Mouse (Mus musculus) forebrain, embryonic 14.5 days (tissue): ENCODE results near the gene Cmpk1. TPM values are rescaled to one million over a fixed set of nuclear protein-coding genes. Genes with fewer than 3 reads are reported as not detected.
"Not testable (repeated sequence)": the region's sequence is repeated elsewhere in the genome, so short reads cannot be mapped to it uniquely, and the experiment has no call there.

Source experiments
- ATAC-seq: fragments of 200-750 bp; cut with Nextera tagmentation; 2 replicates; pipeline ENCODE4 v1.8.0; 2017; ENCODE audit warnings: mild to moderate bottlenecking, moderate library complexity
- DNase-seq: peaks from one replicate; pipeline ENCODE4 v3.0.0-alpha.2; 2015; ENCODE audit warnings: low spot score
- H3K27ac ChIP-seq: fragments of 300-500 bp; sonication (generic); 2 replicates; pipeline ENCODE4 v1.5.1; 2014; ENCODE audit warnings: low read depth, mild to moderate bottlenecking, control low read depth, low read length, moderate library complexity
- H3K27me3 ChIP-seq: fragments of 300-500 bp; sonication (generic); replicated peaks from 2 replicates; pipeline ENCODE4 v1.6.1; 2014; ENCODE audit warnings: low read length, control low read depth, mixed read lengths; ENCODE audit not compliant: control insufficient read depth, insufficient read depth
- H3K36me3 ChIP-seq: fragments of 300-500 bp; sonication (generic); 2 replicates; pipeline ENCODE4 v1.6.1; 2014; ENCODE audit warnings: low read length, control low read depth; ENCODE audit not compliant: control insufficient read depth, insufficient read depth
- H3K4me1 ChIP-seq: fragments of 300-500 bp; sonication (generic); 2 replicates; pipeline ENCODE4 v1.6.1; 2014; ENCODE audit warnings: antibody characterized with exemption, low read length, control low read depth; ENCODE audit not compliant: control insufficient read depth, insufficient read depth
- H3K4me2 ChIP-seq: fragments of 300-500 bp; sonication (generic); 2 replicates; pipeline ENCODE4 v1.6.1; 2014; ENCODE audit warnings: mild to moderate bottlenecking, control low read depth, low read length
- H3K4me3 ChIP-seq: fragments of 300-500 bp; sonication (generic); 2 replicates; pipeline ENCODE4 v1.5.1; 2014; ENCODE audit warnings: low read depth, low read length, control low read depth
- H3K9ac ChIP-seq: fragments of 300-500 bp; sonication (generic); 2 replicates; pipeline ENCODE4 v1.6.1; 2014; ENCODE audit warnings: mild to moderate bottlenecking, low read length, control low read depth, moderate library complexity
- H3K9me3 ChIP-seq: fragments of 300-500 bp; sonication (generic); replicated peaks from 2 replicates; pipeline ENCODE4 v1.6.1; 2016; ENCODE audit warnings: low read length, control low read depth, mixed read lengths; ENCODE audit not compliant: control insufficient read depth
- WGBS: fragments of 180-500 bp; shearing (Covaris S2); extraction: QIAGEN DNeasy Blood & Tissue Kit; methylation state at CpG from one replicate; pipeline ENCODE4 v1.1.7; 2014; 5-methylcytosine and 5-hydroxymethylcytosine counted together
- polyA plus RNA-seq: library from polyadenylated mRNA; unstranded; fragments of >200 nt; fragmentation: Nextera tagmentation; extraction: Ambion mirVana; gene quantifications from 2 replicates; pipeline ENCODE4 v1.2.1, GENCODE M21; 2014

Gene Cmpk1
- polyA plus RNA-seq, 1 experiment from 2014 or later: 165 TPM

DNA sequence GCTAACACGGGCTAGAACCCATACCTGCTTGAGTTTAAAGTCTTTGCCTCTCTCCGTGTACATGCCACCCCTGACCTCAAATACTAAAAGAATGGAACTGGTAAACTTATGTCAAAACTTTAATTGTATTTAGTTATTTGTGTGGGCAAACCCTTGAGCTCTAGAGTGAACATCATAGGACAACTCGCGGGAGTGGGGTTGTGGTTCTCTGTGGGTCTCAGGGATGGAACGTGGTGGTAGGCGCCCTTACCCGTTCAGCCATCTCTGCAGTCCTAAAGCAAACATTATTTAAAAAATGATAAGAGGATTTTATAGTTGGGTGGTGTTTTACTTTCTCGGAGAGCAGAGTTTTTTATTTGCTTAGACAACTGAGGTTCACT lies 840 bp downstream of the Cmpk1 start:
- DNase-seq: peak; percentile 42
- Histone ChIP-seq H3K36me3 (peaks cover 3% of the 10 kb centered on the region; the same call in 1 of the 2 replicates), H3K4me2 (peak overlapping the region; percentile 79), H3K4me3 (peak overlapping the region; percentile 75), H3K27me3 (no peaks in the 10 kb centered on the region), H3K9ac (peak overlapping the region; percentile 95), H3K27ac (peak overlapping the region; percentile 100), H3K9me3 (no peaks in the 10 kb centered on the region), H3K4me1 (peaks cover 22% of the 10 kb centered on the region; the same call in 1 of the 2 replicates)
- ATAC-seq: peak; percentile 35
- 3% methylated on average over 8 of the region's 8 CpGs for WGBS

DNA sequence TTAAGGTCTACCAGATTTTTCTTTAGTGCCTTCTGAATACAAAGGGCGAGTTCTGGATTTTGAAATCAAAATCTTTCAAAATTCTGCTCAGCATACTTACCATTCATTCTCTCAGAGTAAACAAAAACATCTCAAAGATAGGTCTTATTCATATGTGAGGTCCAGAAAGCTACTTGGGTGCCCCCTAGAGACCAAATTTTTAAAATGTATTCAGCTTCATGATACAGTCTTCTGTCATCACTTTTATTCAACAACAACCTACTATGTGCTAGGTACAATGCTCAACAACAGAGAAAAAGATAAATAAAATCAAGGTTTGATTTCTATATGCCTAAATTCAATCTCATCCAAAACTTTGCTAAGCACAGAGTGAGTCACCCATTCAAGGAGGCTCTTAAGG lies 4.0 kb downstream of the Cmpk1 start:
- WGBS: 84% methylated on average over 1 of the region's 1 CpGs
- Histone ChIP-seq H3K4me3 (no peak overlapping the region), H3K27me3 (no peaks in the 10 kb centered on the region), H3K27ac (no peak overlapping the region), H3K4me1 (peaks cover 22% of the 10 kb centered on the region; the same call in 1 of the 2 replicates), H3K9ac (no peak overlapping the region), H3K4me2 (no peak overlapping the region), H3K9me3 (no peaks in the 10 kb centered on the region), H3K36me3 (peaks cover 3% of the 10 kb centered on the region; the same call in 1 of the 2 replicates)
- DNase-seq (peak; percentile 19), ATAC-seq (no peak)

DNA sequence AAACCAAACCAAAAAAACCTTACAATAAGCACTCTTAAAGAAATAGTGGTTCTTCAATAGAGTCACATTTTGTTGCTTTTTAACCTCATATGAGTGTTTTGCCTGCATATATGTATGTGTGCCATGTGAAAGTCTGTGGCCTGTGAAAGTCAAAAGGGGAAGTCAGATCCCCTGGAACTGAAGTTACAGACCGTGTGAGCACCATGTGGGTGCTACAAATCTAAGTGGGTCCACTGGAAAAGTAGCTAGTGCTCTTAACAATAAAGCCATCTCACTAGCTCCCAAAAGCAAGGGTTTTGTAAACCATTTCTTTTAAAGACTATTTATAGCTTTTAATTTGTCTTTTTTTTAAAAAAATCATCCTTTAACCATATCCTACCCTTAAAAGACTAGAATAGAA lies 4.4 kb downstream of the Cmpk1 start:
- Histone ChIP-seq H3K36me3 (peaks cover 3% of the 10 kb centered on the region; the same call in 1 of the 2 replicates), H3K4me2 (no peak overlapping the region), H3K27ac (no peak overlapping the region), H3K4me1 (peaks cover 19% of the 10 kb centered on the region; the same call in 1 of the 2 replicates), H3K9me3 (no peaks in the 10 kb centered on the region), H3K9ac (no peak overlapping the region), H3K4me3 (no peak overlapping the region), H3K27me3 (no peaks in the 10 kb centered on the region)
- 95% methylated on average over 1 of the region's 1 CpGs for WGBS
- DNase-seq: no peak
- ATAC-seq: no peak

DNA sequence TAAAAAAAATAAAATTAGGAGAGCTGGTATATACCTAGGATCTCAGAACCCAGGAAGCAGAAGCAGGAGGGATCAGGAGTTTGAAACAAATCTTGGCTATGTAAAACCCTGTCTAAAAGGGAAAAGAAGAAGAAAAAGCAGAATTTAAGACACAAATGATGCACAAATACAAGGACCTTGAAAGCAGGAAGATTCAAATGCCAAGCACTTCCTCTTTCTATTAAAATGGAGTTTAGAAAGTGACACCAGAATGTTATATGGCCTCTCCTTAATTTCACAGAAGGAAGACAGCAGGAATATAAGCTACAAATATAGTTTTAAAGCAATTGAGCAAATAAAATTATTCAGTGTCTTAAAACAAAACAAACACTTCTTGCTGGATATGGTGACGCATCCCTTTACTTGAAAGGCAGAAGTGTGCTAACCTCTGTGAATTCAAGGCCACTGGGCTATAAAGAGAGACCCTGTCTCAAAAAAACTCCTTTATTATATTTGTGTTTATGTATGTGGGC lies 13.8 kb downstream of the Cmpk1 start:
- Histone ChIP-seq H3K9ac (no peak overlapping the region), H3K9me3 (no peaks in the 10 kb centered on the region), H3K27me3 (no peaks in the 10 kb centered on the region), H3K4me3 (no peak overlapping the region), H3K27ac (no peak overlapping the region), H3K4me1 (no peaks in the 10 kb centered on the region), H3K4me2 (no peak overlapping the region), H3K36me3 (peaks cover 7% of the 10 kb centered on the region; the same call in 1 of the 2 replicates)
- WGBS: 85% methylated on average over 1 of the region's 1 CpGs
- no peak for DNase-seq
- ATAC-seq: no peak

DNA sequence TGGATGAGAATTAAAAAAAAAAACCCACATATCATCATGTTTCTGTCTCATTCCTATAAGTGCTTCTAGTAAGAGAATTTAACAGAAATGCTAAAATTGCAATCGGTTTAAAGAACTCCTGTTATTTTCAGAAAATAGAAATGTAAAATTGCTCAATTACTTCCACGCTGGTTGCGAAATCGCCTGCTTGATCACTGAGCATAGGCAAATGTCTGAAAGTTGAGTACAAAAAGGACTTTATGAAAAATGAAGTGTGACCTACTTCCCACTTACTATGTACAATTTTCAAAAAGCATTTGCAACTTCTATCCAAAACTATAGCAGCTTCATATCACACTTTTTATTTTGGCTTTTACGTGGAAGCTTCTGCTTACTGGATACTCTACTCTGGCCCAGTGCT lies 16.3 kb downstream of the Cmpk1 start:
- no peaks in the 10 kb centered on the region for H3K9me3 ChIP-seq
- no peaks in the 10 kb centered on the region for H3K4me1 ChIP-seq
- H3K9ac ChIP-seq: no peak overlapping the region
- 95% methylated on average over 5 of the region's 5 CpGs for WGBS
- no peak overlapping the region for H3K4me2 ChIP-seq
- peaks cover 33% of the 10 kb centered on the region for H3K36me3 ChIP-seq
- ATAC-seq (no peak), DNase-seq (no peak)
- H3K27me3 ChIP-seq: no peaks in the 10 kb centered on the region
- no peak overlapping the region for H3K27ac ChIP-seq
- no peak overlapping the region for H3K4me3 ChIP-seq

DNA sequence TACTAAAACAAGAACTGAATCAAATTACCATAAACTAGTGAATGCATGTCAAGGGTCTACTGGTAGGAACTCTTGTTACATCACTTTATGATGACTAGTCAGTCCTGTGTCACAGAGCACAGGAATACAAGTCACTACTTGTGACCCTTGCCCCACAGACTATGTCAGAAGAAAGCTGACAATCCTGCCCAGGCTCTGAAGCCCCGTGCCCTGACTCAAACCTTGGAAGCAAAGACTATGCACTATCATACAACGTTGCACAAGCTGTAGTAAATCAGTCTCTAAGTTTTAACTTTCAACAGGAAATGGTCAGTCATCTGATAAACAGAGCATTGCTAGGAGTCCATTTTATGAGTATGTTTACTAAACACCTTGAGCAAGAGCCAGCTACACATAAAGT lies 26.2 kb downstream of the Cmpk1 start:
- DNase-seq, ATAC-seq: not testable (repeated sequence)
- H3K36me3 ChIP-seq: peaks cover 30% of the 10 kb centered on the region

DNA sequence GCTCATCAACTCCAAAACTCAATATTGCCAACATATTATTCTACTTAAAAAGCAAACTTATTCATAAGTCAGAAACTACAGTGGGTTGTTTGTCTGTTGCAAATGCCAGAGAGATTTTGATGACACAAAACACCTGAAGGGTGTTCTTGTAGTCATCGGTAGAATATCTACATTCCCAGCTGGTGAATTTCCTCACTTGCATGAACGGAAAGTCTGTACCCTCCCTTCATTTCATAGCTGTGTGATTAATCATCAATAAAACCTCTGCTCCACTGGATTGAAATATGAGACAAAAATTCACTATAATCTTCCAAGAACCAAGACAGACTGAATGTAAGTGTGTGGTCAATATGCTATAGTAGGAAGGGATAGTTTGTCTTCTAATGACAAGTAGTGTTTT lies 27.5 kb downstream of the Cmpk1 start:
- H3K4me2 ChIP-seq: no peak overlapping the region
- WGBS: 99% methylated on average over 2 of the region's 2 CpGs
- H3K4me1 ChIP-seq: no peaks in the 10 kb centered on the region

More for the DNA sequence above, 26.2 kb downstream of the Cmpk1 start:
- not testable (repeated sequence) for H3K27me3 ChIP-seq, H3K4me3 ChIP-seq, H3K27ac ChIP-seq, H3K4me1 ChIP-seq, H3K4me2 ChIP-seq, H3K9ac ChIP-seq, H3K9me3 ChIP-seq
- WGBS: 93% methylated on average over 2 of the region's 2 CpGs

DNA sequence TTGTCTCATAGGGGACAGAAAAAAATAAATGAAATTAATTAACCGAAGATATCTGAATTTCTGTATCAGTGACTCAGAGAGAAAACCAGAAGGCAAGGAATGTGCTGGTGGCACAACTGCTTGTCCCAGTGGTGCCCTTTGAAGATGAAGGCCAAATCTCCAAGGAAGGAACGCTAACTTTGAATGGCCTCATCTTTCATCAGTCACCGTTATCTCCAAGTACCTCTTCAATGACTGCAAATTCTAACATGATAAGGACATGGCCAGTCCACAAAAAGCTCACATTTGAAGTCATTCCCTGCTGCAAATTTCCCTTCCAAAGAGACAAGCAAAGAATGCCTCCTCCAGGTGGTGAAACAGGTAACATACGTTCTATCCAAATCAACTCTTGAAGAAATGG lies 28.3 kb downstream of the Cmpk1 start:
- DNase-seq (no peak), ATAC-seq (no peak)
- no peak overlapping the region for H3K27ac ChIP-seq
- no peaks in the 10 kb centered on the region for H3K9me3 ChIP-seq
- H3K4me2 ChIP-seq: no peak overlapping the region
- 95% methylated on average over 4 of the region's 4 CpGs for WGBS
- no peak overlapping the region for H3K9ac ChIP-seq
- no peaks in the 10 kb centered on the region for H3K27me3 ChIP-seq
- H3K4me3 ChIP-seq: no peak overlapping the region
- H3K4me1 ChIP-seq: no peaks in the 10 kb centered on the region
- H3K36me3 ChIP-seq: peaks cover 13% of the 10 kb centered on the region

More for the DNA sequence above, 27.5 kb downstream of the Cmpk1 start:
- no peak overlapping the region for H3K27ac ChIP-seq
- no peaks in the 10 kb centered on the region for H3K9me3 ChIP-seq
- DNase-seq (no peak), ATAC-seq (no peak)
- H3K36me3 ChIP-seq: peaks cover 16% of the 10 kb centered on the region
- no peaks in the 10 kb centered on the region for H3K27me3 ChIP-seq
- H3K9ac ChIP-seq: no peak overlapping the region
- no peak overlapping the region for H3K4me3 ChIP-seq

DNA sequence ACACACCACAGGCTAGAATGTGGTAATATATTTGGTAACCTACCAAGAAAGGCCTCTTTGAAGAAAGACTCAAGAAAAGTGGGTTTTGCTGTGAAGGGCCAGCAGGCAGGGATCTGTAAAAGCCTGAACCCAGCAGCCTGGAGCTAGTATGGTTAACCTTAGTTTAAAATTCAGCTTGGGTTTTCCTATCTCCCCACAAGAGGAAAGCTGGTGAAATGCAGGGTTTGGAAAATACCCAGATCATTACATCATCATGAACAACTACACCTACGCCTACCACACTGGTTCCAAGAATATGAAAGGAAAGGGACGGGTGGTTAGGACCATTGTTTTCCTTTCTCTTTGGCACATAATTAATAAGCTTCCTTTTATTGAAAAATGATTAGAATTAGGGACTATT lies 28.8 kb downstream of the Cmpk1 start:
- Histone ChIP-seq H3K4me2 (no peak overlapping the region), H3K4me1 (no peaks in the 10 kb centered on the region), H3K27me3 (no peaks in the 10 kb centered on the region), H3K27ac (no peak overlapping the region), H3K4me3 (no peak overlapping the region), H3K36me3 (peaks cover 12% of the 10 kb centered on the region), H3K9ac (no peak overlapping the region), H3K9me3 (no peaks in the 10 kb centered on the region)
- ATAC-seq (no peak), DNase-seq (peak; percentile 16)
- 49% methylated on average over 2 of the region's 2 CpGs for WGBS
